Mouse (Mus musculus) frontal cortex, postnatal 14 days (tissue): ENCODE results near the gene Gstt2.

ENCODE experiments used
- DNase-seq, 2 experiments: peaks; one replicate each; pipeline ENCODE4 v3.0.0; 2022; ENCODE audit warnings: low spot score in 2 of 2

The Gstt2 gene

DNA sequence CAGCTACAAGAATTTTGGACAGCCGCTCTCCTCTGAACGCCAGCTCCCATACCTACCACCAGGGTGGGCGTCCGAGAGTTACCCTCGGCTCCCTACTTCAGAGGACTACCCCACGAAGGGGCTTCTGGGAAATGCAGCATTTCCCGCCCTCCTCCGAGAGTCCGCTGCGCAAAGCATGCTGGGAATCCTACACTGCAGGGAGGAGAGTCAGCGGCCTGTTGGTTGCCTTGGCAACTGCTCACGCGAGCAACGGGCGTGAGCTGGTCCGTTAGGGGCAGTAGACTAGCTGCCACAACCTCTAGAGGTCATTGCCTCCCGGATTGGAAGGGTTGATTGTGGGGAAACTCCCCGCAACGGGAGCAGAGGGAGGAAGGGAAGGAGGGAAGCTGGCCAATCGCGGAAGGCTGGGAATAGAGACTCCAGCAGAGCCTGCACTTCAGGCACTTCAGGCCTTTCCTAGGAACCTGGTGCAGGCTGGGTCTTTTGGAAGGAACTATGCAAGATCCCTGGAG is at the start of gene Gstt2:
Gene Gstt2 (minus strand): TSS at position 177 of the 512 bp plus-strand sequence.
- DNase-seq, result peak; percentile 85 to 88

GRCm38 (mm10) chr10:75884742-75885141 is 47.5 kb upstream of the Gstt2 start:
- no peak for DNase-seq

DNA sequence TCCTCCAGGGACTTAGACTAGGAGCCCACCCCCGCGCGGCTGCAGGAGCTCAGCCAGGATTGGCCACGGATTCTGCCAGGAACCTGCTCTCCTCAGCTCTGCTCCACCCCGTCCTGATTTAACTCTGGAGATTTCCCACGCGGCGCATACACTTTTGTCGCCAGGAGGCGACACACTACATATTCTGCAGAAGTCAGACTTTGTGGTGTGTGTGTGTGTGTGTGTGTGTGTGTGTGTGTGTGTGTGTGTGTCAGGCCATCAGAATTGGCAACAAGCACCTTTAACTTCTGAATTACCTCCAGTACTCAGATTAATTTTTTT is 46.0 kb upstream of the Gstt2 start:
- DNase-seq, result peak; percentile 73 to 81

DNA sequence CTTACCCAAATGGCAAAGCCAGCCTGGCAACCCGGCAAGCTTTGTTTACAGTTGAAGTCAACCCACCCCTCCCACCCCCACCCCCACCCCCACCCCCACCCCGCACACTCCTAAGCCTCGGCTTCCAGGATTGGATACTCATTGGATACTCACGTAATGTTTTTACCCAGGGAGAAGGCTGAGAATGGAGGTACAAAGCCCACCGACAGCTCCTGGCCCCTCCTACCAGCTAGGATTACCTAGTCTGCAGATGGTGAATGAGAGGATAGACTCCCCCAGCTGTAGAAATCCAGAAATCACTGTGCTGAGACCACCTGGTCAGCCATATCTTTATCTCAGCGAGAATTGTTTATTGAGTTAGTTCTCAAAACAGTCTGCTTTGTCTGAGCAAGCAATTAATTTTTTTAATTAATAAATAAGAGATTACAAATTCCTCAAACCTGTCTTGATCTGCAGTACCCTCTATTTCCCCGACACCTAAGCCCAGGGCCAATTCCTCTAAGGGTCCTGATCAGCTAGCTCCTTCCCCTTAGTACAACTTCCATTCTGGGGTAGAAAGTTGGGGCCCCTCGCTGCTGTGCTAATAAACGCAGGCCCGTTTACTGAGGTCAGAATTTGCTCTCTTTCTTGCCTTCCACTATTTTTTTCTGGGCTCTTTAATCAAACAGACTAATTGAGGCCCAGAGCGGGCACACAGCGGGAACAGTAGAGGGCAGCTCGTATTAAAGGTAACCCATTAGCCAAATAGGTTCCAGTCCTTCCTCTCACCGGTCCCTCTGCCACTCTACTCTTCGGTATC is 45.4 kb upstream of the Gstt2 start:
- no peak for DNase-seq

GRCm38 (mm10) chr10:75881578-75882432 is 44.6 kb upstream of the Gstt2 start:
- DNase-seq, result no peak

DNA sequence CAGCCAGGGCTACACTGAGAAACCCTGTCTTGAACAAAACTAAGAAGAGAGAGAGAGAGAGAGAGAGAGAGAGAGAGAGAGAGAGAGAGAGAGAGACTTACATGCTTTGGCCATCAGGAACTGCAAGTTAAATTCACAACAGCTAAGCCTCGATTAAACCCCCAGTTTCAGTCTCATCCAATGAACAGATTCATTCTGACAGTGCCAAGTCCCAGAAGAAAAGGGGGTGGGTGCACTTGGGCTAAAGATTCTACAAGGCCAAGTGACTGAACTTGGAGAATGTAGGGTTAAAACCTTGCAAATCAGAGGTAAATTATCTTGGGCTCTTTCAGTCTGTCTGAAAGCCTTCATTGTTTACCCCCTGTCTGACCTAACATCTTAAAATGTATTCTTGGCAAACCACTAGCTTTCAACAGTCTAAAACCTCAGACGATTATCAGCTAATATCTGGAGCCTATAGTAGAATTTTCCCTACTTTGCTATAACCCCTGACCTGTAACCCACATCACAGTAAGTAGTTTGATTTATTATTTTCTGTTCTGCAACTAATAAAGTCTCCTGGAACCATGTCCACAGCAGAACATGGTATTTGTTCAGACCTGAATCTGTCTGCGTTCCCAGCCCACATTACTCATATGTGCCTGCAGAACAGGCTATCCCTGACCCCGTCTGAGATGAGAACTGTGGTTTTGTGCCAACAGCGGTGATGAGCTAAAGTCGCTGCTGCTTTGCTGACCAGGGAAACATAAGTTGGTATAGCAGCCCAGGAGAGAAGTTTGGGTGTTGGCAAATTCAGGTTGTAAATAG is 43.8 kb upstream of the Gstt2 start:
- no peak for DNase-seq

- DNase-seq, result no peak
Observed at GRCm38 (mm10) chr10:75880351-75880750, 43.1 kb upstream of the Gstt2 start.

GRCm38 (mm10) chr10:75878836-75879235 is 41.6 kb upstream of the Gstt2 start:
- no peak for DNase-seq

DNA sequence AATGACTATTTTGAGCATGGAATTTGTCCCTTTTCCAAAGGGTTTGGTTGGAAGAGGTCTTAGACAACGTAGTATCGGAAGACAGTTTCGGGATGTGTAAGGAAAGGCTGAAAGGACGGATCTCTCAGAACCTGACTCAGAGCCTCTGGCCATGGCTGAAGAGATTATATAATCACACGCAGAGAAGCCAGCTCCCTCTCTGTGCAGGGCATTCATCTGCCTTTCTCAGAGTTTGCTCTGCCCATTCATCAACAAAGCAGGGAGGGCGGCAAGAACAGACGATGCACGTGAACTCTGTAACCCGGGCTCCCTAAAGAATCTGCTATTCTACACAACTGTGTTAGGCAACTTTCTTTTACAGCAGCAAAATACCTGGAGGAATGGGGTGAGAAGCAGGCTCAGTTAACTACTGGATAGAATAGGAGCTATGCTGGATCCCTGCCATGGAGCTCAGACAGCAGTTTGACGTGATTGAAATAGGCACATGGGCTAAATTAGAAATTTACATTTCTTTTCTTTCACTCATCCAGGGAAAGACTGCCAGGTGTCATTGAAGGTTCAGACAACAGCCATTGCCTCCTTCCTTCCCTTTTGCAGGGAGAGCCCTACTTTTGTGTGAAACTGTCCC is 36.4 kb upstream of the Gstt2 start:
- DNase-seq, result no peak

DNA sequence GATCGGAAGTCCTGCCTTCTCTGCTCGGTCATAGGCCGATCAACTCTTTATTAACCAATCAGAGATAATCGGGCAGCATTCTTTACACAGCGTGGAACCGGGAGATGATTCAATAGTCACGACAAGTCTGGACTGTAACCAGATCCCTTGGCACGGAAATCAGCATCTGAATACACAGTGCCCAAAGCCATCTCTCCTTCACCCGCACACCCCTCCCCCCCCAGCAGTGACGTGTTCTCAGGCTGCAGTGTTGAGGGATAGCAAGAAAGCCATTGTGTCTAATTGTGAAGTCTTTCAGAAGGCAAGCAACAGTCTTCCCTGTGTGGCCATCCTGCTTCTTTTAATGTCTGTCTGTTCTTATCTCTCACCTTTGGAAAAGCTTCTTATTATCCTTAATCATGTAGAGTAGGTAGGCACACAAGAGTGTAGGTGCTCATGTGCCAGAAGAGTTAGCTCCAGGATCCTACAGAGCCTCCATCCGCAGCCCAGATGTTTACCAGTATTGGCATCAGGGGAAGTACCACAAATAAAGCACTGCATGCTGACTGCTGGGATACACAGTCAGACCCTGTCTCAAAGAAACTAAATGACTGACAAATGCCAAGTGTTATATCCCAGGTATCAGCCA is 35.8 kb upstream of the Gstt2 start:
- DNase-seq, result peak; percentile 55 to 67

- DNase-seq, result no peak
Observed at GRCm38 (mm10) chr10:75872025-75872914, 35.0 kb upstream of the Gstt2 start.

DNA sequence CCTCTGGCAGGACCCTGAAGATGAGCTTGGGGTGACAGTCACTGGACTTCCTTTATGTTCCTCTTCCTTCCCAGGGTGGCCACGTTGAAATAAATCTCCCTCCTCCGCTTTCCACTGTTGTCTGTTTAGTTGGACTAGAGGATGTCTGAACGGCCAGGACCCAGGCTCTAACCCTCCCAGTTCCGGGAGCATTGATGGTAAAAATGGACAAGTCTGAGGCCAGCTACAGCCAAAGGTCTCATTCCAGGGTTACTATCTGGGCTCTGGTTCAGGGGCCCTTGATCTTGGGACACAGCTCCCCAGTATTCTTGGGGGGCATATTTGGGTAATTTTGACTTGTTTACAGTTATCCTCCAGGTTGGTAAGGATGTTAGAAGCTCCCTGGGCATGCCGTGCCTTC is 24.4 kb upstream of the Gstt2 start:
- no peak for DNase-seq

- DNase-seq, result no peak
Observed at GRCm38 (mm10) chr10:75860746-75861145, 23.5 kb upstream of the Gstt2 start.

GRCm38 (mm10) chr10:75859786-75860470 is 22.7 kb upstream of the Gstt2 start, which contains the start of gene Mif:
Gene Mif, minus strand, starts transcription at chr10:75860240.
- peak; percentile 72 to 78 for DNase-seq

DNA sequence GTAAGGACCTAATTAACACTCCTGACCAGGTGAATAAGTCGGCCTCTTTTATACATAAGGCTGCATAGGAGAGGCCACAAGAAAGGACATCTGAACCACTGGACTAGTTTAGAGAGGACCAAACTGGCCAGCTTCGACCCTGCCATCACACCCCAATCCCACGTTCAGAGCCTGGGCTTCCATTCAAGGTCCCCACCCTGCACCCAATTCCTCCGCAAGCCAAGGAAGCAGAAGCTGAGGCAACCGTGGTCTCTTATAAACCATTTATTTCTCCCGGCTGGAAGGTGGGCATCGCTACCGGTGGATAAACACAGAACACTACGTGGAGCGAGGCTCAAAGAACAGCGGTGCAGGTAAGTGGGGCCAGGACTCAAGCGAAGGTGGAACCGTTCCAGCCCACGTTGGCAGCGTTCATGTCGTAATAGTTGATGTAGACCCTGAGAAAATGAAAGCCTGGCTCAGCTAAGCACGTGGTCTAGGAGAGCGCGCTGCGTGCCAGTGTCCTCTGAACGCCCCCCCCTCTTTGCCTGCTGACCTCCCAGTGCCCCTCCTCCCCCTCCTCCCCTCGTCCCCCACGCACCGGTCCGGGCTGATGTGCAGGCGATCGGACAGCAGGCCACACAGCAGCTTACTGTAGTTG is 22.0 kb upstream of the Gstt2 start:
- DNase-seq, result peak; percentile 37 to 38

- no peak for DNase-seq
Observed at GRCm38 (mm10) chr10:75857598-75857997, 20.4 kb upstream of the Gstt2 start.

DNA sequence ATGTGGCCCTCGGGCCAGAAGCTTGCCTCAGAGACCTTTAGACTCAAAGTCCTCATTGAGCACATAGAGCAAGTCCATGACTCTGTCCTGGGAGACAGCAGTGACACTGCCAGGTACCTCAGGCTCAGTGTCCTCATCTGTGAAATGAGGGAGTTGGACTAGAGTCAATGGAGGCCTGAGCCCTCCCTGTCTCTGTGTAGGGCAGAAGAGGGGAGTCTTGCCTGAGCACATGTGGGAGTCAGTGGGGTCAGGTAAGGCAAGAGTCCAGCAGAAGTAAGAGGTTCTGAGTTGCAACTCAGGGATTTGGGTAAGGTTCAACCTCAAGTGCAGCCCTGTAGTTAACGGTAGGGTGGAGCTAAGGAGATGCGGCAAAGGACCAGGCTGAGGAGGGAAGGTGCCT is 19.8 kb upstream of the Gstt2 start:
- no peak for DNase-seq

DNA sequence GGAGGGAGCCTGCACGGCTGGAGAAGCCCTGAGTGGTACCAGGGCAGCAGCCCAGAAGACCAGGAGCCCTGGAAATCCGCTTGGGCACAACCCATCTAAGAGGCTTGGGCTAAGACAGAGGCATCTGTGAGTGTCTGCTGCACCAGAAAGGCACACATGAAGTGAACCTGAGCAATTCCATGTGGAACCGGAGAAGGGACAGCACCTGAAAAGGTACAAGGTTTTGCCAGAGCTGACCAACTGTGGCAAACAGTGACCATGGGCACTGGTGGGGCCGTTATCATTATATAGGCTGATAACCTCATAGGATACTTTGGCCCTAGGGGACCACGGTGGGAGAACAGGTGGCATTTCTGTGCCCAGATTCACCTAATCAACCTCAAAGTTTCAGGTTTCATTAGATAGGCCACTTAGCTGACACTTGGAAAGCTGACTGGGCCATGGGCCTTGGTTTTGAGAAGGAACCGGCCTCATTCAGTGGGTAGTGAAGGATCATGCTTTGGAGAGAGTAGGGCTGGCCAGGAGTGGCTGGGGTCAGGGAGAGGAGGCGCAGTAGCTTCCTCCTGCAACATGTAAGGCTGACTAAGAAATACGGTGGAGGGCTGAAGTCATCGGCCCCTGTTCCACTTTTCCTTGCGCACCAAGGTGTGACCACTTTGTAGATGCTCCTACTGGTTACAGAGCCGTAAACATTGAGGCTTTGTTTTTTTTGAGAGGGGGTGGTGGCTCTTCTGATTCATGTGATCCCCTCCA is 19.1 kb upstream of the Gstt2 start:
- DNase-seq, result no peak
